Mouse (Mus musculus) heart, embryonic 11.5 days (tissue): ENCODE data around the gene Emc9. TPM values are rescaled to one million over a fixed set of nuclear protein-coding genes. Genes with fewer than 3 reads are reported as not detected.

ENCODE experiments used
- ATAC-seq: fragments of 200-750 bp; cut with Nextera tagmentation; replicated peaks from 2 replicates; pipeline ENCODE4 v1.8.0; 2017; ENCODE audit warnings: moderate library complexity; ENCODE audit not compliant: insufficient number of reproducible peaks, low FRiP score, low TSS enrichment
- H3K27ac ChIP-seq: fragments of 300-500 bp; sonication (generic); 2 replicates; pipeline ENCODE4 v1.5.1; 2014; ENCODE audit warnings: mild to moderate bottlenecking, low read depth, low read length
- H3K27me3 ChIP-seq: fragments of 300-500 bp; sonication (generic); 2 replicates; pipeline ENCODE4 v1.6.1; 2014; ENCODE audit warnings: mild to moderate bottlenecking, low read length, mixed read lengths; ENCODE audit not compliant: control insufficient read depth, insufficient read depth
- H3K36me3 ChIP-seq: fragments of 300-500 bp; sonication (generic); 2 replicates; pipeline ENCODE4 v1.6.1; 2014; ENCODE audit warnings: mild to moderate bottlenecking, low read length, moderate library complexity, mixed read lengths; ENCODE audit not compliant: control insufficient read depth, insufficient read depth
- H3K4me1 ChIP-seq: fragments of 300-500 bp; sonication (generic); 2 replicates; pipeline ENCODE4 v1.6.1; 2014; ENCODE audit warnings: low read length; ENCODE audit not compliant: control insufficient read depth, insufficient read depth
- H3K4me2 ChIP-seq: fragments of 300-500 bp; sonication (generic); 2 replicates; pipeline ENCODE4 v1.6.1; 2014; ENCODE audit warnings: mild to moderate bottlenecking, moderate library complexity
- H3K4me3 ChIP-seq: fragments of 300-500 bp; sonication (generic); 2 replicates; pipeline ENCODE4 v1.5.1; 2014; ENCODE audit warnings: low read depth, low read length
- H3K9ac ChIP-seq: fragments of 300-500 bp; sonication (generic); 2 replicates; pipeline ENCODE4 v1.6.1; 2014; ENCODE audit warnings: mild to moderate bottlenecking, low read depth, low read length, moderate library complexity
- H3K9me3 ChIP-seq: fragments of 300-500 bp; sonication (generic); replicated peaks from 2 replicates; pipeline ENCODE4 v1.6.1; 2016; ENCODE audit warnings: low read length; ENCODE audit not compliant: control insufficient read depth
- WGBS: fragments of 180-500 bp; shearing (Covaris S2); extraction: QIAGEN DNeasy Blood & Tissue Kit; methylation state at CpG from one replicate; pipeline ENCODE4 v1.1.7; 2014; ENCODE audit not compliant: insufficient replicate concordance; 5-methylcytosine and 5-hydroxymethylcytosine counted together
- polyA plus RNA-seq: library from polyadenylated mRNA; unstranded; fragments of >200 nt; fragmentation: Nextera tagmentation; extraction: Ambion mirVana; gene quantifications from 2 replicates; pipeline ENCODE4 v1.2.1, GENCODE M21; 2014

Gene Emc9
- polyA plus RNA-seq, 1 experiment from 2014 or later = 20.0 TPM

- peaks cover 13% of the 10 kb centered on the region for H3K4me1 ChIP-seq
- H3K4me2 ChIP-seq = no peak overlapping the region
- H3K27me3 ChIP-seq = no peaks in the 10 kb centered on the region
- 76% methylated on average over 13 of the region's 13 CpGs for WGBS
- no peak overlapping the region for H3K9ac ChIP-seq
- ATAC-seq = no peak
- H3K27ac ChIP-seq = no peak overlapping the region
- no peak overlapping the region for H3K4me3 ChIP-seq
- peaks cover 34% of the 10 kb centered on the region for H3K36me3 ChIP-seq
- H3K9me3 ChIP-seq = no peaks in the 10 kb centered on the region
Observed at GRCm38 (mm10) chr14:55596036-55596690, 11.1 kb upstream of the Emc9 start.

DNA sequence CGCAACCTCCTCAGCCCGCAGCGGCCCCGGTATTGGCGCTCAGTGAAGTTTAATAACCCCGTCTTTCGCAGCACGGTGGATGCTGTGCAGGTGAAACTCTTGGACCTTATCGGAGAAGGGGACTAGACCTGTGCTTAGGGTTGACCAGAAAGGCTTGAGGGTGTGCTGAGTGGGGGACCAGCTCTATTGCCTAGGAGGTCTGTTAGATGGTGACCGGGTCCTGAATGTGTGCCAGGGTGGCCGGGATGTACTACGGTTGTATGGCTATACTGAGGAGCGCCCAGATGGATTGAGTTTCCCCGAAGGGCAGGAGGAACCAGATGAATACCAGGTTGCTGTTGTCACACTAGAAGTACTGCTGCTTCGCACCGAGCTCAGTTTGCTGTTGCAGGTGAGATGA, 7.1 kb upstream of the Emc9 start:
- Histone ChIP-seq H3K9ac (peak overlapping the region; percentile 83), H3K4me3 (peak overlapping the region; percentile 78), H3K27ac (peak overlapping the region; percentile 98), H3K4me2 (peak overlapping the region; percentile 98), H3K9me3 (no peaks in the 10 kb centered on the region), H3K4me1 (peaks cover 19% of the 10 kb centered on the region), H3K27me3 (no peaks in the 10 kb centered on the region), H3K36me3 (peaks cover 17% of the 10 kb centered on the region)
- WGBS = 6% methylated on average over 16 of the region's 16 CpGs
- no peak for ATAC-seq

DNA sequence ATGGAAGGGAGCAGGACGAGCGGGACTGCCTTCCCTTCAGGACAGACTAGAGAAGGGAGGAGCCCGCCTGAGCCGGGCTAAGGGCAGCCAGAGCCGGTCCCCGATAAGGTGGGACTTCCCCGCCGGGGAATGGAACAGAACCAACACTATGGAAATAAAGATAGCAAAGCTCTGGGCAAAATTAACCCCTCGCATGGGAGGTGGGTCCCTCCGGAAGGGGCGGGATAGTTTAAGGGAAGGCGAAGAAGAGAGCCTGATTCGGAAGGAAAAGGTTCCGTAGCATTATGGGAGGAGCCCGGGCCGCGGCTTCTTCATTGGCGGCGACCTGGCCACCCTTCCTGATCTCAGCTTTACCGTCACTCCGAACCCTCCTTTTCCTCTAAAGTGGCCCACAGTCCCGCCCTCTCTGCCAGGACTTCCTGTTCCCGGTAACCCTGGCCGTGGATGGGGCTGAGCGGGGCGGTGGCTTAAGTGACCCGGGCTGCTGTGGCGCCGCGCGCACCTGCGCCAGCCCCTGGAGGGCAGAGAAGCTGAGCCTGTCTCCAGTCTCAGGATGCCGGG, 6.3 kb upstream of the Emc9 start, which contains the start of gene Rnf31:
TSS of gene Rnf31 (plus strand) at position 378 of the 561 bp plus-strand sequence.
- peak within 1 kb of the TSS; percentile 78 for H3K4me3 ChIP-seq
- peak within 1 kb of the TSS; percentile 85 for H3K9ac ChIP-seq
- H3K9me3 ChIP-seq = no peaks in the 10 kb centered on the region
- peaks cover 19% of the 10 kb centered on the region for H3K4me1 ChIP-seq
- ATAC-seq = peak; percentile 86
- peak within 1 kb of the TSS; percentile 98 for H3K27ac ChIP-seq
- WGBS = under 1% methylated on average over 27 of the region's 33 CpGs
- H3K36me3 ChIP-seq = peaks cover 17% of the 10 kb centered on the region
- H3K27me3 ChIP-seq = no peaks in the 10 kb centered on the region
- H3K4me2 ChIP-seq = peak within 1 kb of the TSS; percentile 98

DNA sequence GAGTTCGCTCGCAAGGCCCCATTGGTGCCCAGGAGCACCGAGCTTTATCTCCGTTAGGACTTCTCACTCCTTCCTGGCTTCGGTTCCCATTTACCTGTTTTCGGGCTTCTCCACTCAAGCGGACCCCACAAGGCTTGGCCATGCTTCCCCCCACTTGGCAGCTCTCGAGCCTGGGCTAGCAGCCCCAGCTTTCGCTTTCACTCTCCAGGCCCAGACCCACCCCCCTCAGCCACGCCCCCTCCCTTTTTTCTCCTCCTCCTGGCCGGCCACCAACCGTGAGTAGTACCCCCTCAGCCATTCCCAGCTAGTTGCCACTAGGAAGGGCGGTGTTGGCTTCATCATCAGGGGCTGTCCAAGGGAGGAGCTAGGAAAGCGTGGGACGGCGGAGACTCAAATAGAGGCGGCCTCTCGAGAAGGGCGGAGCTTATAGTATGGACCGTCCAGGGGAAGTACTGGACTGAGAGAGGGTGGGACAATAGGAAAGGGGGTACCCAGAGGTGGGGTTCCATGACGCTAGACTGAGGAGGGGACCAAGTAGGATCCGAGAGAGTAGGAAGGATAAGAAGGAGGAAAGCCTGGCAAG, 5.7 kb upstream of the Emc9 start, which contains the start of gene Psme2:
TSS of gene Psme2 (minus strand) at position 366 of the 583 bp plus-strand sequence.
- WGBS = 1% methylated on average over 22 of the region's 22 CpGs
- Histone ChIP-seq H3K9me3 (no peaks in the 10 kb centered on the region), H3K4me2 (peak within 1 kb of the TSS; percentile 98), H3K4me1 (peaks cover 19% of the 10 kb centered on the region), H3K36me3 (peaks cover 17% of the 10 kb centered on the region), H3K27ac (peak within 1 kb of the TSS; percentile 98), H3K4me3 (peak within 1 kb of the TSS; percentile 78), H3K9ac (peak within 1 kb of the TSS; percentile 85), H3K27me3 (no peaks in the 10 kb centered on the region)
- ATAC-seq = peak; percentile 96

GRCm38 (mm10) chr14:55589771-55590448, 4.8 kb upstream of the Emc9 start:
- H3K4me3 ChIP-seq = peak overlapping the region; percentile 78
- H3K4me2 ChIP-seq = peak overlapping the region; percentile 98
- peak overlapping the region; percentile 98; the same call in 1 of the 2 replicates for H3K27ac ChIP-seq
- H3K27me3 ChIP-seq = no peaks in the 10 kb centered on the region
- ATAC-seq = no peak
- H3K9ac ChIP-seq = peak overlapping the region; percentile 85; the same call in 1 of the 2 replicates
- H3K4me1 ChIP-seq = peaks cover 23% of the 10 kb centered on the region
- 79% methylated on average over 11 of the region's 11 CpGs for WGBS
- no peaks in the 10 kb centered on the region for H3K9me3 ChIP-seq
- peaks cover 9% of the 10 kb centered on the region for H3K36me3 ChIP-seq

GRCm38 (mm10) chr14:55589271-55589670, 4.2 kb upstream of the Emc9 start:
- Histone ChIP-seq H3K9ac (no peak overlapping the region), H3K9me3 (no peaks in the 10 kb centered on the region), H3K27me3 (no peaks in the 10 kb centered on the region), H3K36me3 (peaks cover 4% of the 10 kb centered on the region; the same call in 1 of the 2 replicates), H3K4me2 (no peak overlapping the region), H3K4me1 (peaks cover 28% of the 10 kb centered on the region), H3K27ac (no peak overlapping the region), H3K4me3 (no peak overlapping the region)
- WGBS = 90% methylated on average over 5 of the region's 5 CpGs
- ATAC-seq = no peak

GRCm38 (mm10) chr14:55586149-55586548, 1.0 kb upstream of the Emc9 start:
- Histone ChIP-seq H3K27me3 (no peaks in the 10 kb centered on the region), H3K4me1 (peaks cover 15% of the 10 kb centered on the region), H3K27ac (peak overlapping the region; percentile 64), H3K9ac (peak overlapping the region; percentile 7; the same call in 1 of the 2 replicates), H3K4me3 (no peak overlapping the region), H3K4me2 (no peak overlapping the region), H3K9me3 (no peaks in the 10 kb centered on the region), H3K36me3 (0 out of 2 replicates have a peak, but pooled peaks cover 2% of the 10 kb centered on the region)
- ATAC-seq = no peak
- WGBS = 70% methylated on average over 2 of the region's 2 CpGs

DNA sequence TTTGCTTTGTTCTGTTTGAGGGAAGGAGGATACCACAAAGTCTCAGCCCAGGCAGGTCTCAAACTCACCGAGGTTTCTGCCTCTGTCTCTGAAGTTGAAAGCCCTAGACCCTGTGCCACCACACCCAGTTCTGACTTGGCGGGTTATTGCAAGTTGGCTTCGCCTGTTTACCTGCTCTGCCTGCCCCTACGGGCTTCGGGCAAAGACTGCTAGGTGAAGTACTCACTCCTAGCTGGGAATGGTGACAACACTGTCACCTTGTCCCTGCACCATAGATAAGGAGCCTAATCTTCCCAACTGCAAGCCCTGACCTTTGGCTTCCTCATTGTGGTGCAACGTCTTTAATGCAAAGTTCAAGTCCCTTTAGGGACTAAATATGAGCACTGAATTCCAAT, 461 bp upstream of the Emc9 start:
- Histone ChIP-seq H3K4me1 (peaks cover 15% of the 10 kb centered on the region), H3K27ac (peak overlapping the region; percentile 64), H3K27me3 (no peaks in the 10 kb centered on the region), H3K9me3 (no peaks in the 10 kb centered on the region), H3K36me3 (peaks cover 4% of the 10 kb centered on the region; the same call in 1 of the 2 replicates), H3K4me2 (peak overlapping the region; percentile 75), H3K9ac (peak overlapping the region; percentile 7; the same call in 1 of the 2 replicates), H3K4me3 (peak overlapping the region; percentile 51)
- no peak for ATAC-seq
- WGBS = 51% methylated on average over 6 of the region's 6 CpGs
